Mouse (Mus musculus): ENCODE results near the gene Map3k12.

Map3k12 gene

DNA sequence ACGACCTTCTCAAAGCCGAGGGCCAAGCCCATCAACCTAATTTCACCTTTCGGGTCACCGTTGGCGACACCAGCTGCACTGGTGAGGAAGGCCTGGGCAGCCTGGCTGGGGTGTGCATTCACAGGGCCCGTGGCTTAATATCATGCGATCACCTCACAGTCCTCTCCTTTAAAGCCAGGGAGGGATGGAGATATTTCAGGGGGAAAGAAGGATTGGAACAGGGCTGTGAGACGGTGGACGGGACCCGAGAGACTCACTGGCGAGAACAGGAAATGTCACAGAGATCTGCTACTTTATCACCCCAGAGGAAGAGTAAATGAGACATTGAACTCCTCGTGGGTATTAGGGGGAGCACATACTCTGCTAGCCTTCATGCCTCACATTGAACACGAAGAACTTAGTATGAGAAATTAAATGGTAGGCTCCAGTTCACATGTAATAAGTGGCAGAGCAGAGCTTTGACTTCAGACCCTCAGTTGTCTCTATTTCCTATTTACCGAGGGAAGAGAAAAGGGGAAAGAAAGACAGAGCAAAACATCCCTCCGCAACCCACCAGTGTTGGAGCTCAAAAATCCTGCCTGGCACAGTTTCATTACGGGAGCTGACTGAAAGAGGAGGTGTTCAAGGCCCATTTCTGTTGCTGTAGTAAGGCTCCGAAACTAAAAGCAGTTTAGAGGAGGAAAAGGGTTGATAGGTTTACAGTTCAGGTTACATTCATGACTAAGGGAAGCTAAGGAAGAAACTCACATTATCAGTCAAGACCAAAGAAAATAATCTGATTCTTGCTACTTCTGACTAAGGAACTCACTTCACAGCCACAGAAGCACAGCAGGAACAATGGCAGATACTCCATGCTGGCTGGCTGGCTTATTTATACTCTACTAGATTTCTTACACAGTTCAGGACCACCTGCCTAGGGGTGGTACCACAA, 2.6 kb upstream of the Map3k12 start:
- no peak for DNase-seq (ENCODE audit: low spot score in 2 of 2)

DNA sequence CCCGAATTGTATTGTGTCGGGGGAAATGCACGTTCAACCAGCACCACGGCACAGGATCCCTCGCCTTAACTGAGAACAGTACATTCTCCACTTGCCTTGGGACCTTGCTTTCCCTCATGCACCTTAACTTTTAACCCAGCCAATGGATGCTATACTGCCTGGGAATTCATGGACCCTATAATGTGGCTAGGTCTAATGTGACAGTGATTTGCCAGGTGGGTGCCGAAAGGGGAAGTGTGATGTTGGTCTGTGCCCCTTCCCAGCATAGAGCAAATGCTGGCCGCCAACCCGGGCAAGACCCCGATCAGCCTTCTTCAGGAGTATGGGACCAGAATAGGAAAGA, 2.0 kb upstream of the Map3k12 start:
- no peak for DNase-seq (ENCODE audit: low spot score in 2 of 2)

DNA sequence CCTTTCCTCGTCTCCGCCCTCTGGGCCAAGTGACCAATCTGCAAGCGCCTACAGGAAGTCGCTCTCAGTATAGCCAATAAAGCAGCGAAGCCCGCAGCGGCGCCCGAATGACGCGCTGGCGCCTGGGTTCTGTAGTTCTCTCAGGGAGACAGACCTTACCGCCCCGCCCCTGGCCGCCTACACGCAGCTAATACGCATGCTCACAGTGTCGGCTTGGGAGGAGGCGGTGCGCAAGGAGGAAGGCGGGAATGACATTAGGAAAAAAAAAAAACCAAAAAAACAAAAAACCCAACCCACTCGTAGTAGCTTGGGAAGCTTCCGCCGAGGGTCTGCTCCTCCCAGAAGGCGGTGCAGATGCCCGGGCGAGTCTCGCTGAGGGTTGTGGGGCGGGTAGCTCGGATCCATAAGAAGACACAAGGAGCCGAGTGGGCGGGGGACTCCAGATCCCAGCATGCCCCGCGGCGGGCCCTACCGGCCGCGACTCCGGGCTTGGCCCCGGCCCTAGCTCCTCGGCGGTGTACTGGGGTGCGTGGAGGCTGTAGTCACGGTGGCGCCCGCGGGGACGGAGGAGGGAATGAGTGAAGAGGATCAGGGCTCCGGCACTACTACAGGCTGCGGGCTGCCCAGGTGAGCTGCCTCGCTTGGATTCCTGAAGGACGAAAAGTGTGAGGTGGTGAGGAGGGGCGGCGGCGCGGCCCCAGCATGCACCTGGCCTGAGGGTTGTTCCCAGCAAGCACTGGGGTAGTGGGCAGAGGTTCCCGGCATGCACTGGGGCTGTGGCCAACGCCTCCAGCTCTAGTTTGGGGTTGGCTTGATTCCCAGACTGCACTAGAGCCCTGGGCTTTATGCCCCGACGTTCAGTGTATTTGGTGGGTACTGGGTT, 1.4 kb upstream of the Map3k12 start, which contains the start of gene Tarbp2:
Gene Tarbp2, plus strand, starts transcription at position 217 of the 883 bp plus-strand sequence.
- peak; percentile 98 to 99 for DNase-seq (ENCODE audit: low spot score in 2 of 2)

DNA sequence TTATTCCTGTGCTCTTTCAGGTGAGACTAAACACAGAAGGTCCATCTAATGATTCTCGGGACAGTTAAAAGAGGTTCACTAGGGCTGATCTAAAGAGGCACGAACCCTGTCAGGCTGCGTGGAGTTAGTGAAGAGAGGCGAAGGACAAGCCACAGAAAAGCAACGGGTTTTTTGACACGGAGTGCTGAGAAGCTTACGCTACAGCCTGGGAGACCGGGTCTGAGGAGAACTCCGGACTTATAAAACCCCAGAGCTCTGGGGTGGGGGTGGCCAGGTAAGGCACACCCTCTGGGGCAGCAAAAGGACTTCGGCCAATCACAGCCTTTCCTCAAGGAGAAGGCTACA, 739 bp upstream of the Map3k12 start:
- no peak for DNase-seq (ENCODE audit: low spot score in 2 of 2)

DNA sequence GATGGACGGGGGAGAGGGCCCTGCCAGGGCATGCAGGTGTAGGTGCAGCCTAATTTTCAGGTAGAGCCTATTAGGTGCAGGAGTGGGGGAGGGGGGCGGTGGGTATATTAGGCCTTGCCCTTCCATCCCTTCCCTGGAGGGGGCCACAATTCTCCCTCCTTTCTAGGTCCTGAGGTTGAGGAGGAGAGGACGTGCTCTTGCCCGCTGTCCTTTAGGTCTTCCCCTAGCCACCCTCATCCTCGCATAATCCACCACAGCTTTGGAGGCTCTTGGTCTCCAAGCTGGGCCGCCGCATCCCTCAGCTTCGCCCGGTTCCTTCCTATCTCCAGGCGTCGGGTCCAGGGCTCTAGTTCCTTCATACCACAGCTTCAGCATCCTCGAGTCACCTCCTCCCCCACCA, 571 bp downstream of the Map3k12 start:
- no peak for DNase-seq (ENCODE audit: low spot score in 2 of 2)

DNA sequence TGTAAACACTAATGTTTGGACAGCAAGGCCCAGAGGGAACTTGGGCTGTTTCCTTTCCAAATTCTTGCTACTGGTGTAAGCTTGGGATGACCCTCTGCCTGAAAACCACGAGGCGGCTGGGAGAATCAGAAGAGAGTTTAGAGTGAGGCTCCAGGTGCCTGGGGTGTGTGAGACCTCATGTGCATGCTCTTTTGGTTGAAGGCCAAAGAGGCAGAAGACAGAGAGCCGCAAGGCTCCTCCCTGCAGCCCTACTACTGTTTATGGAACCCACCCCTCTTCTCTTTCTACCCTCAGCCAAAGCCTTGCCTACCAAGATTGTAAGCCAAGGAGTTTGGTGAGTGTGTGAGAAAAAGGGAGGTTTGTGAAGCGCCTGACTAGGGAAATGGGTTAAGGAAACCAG, 1.1 kb downstream of the Map3k12 start:
- no peak for DNase-seq (ENCODE audit: low spot score in 2 of 2)

DNA sequence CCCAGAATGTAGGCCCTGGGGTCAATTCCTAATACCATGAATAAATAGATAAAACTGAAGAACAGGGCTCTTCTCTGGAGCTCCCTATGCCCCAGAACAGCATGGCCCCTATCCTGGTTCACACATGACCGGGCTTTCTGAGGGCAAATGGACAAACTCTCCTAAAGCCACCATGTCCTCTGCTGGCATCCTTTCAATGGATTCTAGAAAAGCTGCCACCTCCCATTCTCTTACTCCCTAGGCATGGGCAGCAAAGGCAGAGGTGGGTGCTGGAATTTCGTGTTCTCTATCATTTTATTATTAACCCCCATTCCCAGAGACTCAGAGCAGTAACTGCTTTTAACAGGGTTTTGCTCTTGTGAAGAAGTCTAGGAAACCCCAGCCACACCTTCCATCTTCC, 1.6 kb downstream of the Map3k12 start:
- no peak for DNase-seq (ENCODE audit: low spot score in 2 of 2)

DNA sequence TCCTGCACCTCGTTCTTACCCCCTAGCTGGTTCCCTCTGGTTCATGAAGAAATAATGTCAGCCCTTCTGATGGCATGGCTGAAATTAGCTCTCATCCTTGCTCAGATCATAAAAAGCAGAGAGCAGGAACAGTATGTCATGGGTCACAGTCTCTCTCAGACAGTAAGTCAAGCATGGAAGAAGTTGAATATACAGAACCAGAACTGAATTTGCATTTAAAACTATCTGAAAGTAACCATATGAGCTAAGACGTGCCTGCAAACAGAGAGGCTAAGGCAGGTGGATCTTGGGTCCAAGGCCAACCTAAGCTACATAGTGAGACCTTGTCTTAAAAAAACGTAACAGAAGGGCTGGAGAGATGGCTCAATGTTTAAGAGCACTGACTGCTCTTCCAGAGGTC, 3.9 kb downstream of the Map3k12 start:
- no peak for DNase-seq (ENCODE audit: low spot score in 2 of 2)

DNA sequence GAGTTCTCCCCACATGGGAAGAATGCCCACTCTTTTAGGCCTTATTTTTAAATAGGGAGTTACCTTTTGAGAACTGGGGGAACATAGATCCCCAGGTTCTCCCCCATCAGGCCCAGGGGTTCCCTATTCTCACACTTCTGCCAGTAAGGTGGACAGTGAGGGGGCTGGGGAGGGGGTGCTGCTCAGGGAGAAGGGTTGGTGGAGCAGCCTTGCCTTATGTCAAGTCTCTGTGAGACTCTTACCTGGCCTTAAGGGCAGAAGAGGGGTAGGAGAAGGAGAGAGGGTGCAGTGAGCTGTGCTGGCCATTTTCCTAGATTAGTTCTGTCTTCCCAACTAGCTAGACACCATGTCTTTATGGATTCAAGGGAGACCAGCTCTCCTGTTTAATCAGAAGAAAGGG, 4.4 kb downstream of the Map3k12 start:
- no peak for DNase-seq (ENCODE audit: low spot score in 2 of 2)

DNA sequence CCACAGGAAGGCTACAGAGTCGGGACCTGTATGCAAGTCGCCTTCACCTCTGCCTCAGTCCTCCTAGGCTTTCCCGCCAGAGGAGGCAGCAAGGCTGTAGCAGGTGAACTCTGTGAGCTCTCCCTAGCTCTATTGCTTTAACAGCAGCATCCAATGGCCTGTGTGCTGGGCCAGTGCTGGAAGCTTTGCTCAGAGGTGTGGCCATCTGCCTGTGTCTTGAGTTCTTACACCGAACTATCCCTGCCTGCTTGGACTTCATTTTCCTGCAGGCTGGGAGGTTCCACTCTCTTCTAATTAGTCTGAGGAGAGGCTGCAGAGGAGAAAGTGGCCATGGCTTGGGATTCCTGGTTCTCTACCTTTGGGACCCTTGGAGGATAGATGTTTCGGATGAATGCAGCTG, 4.9 kb downstream of the Map3k12 start:
- no peak for DNase-seq (ENCODE audit: low spot score in 2 of 2)

DNA sequence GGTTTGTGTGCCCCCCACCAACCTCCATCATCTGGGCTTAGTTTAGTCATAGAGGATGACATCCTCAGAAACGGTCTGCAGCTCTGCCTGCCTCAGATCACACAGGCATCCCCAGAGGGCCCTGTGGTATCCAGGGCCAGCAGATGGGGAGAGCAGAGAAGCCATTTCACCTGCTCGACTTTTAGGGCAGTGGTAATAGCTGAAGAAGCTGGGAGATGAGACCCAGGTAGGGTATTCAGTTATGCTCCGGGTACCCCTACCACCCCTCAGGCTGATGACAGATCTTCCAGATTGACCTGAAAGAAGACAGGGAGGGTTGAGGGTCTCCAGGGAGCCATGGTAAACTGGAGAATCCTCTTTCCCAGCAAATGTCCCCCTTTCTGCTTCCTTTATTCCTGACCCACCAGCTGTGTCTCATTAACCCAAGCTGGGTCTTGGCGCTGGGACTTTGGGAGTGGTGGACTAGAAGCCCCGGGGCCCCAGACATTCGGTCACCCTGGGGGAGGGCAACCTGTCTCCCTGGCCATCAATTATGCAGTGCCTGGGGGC, 5.5 kb downstream of the Map3k12 start:
- no peak for DNase-seq (ENCODE audit: low spot score in 2 of 2)

DNA sequence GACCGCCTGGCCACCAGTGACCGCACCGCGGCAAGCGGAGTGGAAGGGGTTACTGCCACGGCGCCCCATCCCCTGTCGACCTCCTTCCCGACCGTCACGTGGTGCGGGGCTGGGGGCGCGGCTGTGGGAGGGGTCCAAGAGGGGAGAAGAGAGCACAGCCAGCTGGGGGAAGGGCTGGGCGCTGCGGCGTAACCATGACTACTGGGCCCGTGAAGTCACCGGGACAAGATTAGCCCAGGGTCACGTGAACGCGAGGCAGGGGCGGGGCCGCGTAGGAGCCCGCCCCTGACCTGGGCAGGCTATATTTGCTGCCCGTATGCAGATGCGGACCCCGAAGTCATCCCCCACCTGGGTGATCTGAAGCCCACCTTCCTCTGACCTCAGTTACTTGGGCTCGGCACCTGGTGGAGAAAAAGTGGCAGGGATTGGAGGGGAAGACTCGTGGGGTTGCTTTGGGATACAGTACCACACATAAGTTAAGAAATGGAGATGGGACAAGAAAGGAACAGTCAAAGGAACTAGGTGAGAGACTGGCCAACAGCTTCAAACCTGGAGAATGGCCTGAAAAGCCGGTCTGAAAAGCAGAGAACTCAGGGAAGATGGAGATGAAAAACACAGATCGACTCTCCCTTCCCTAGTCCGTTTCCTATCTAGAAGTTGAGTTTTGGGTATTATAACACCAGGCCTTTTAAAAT, 6.1 kb downstream of the Map3k12 start:
- DNase-seq (ENCODE audit: low spot score in 2 of 2), result peak; percentile 47 to 84

DNA sequence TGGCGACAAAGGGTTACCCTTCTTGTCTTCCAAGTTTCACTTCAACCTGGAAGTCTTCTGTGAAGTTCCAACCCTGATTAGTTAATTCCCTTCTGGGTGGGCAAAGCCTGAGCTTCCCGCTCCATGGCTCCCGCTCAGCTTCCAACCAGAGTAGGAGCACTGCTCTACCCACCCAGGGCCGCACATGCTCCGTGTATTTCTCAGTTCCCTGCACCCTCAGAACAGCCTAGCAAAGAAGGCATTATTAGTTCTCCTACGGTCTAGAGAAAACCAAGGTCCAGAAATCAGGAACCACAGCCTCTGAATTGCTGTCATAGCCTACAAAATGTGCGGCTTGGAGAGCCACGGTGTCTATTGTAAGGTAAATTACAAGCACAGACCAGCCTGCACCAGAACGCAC, 6.8 kb downstream of the Map3k12 start:
- no peak for DNase-seq (ENCODE audit: low spot score in 2 of 2)

DNA sequence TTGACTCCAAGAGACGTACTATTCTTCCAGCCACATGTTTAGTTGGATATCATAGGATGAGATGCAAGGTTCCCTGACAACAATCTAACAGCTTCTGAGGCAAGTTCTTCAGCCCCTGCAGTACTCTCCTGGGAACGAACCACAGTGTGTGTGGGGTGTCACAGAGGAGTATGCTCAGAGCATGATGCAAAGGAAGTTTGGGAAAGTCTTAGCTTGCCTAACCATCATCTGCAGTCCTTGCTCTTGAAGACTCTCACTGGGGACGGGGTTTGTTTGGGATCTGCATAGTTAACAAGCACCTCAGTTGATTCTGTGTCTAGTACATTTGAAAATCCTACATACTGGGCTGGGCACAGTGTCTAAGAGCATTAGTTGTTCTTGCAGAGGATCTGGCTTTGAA, 8.5 kb downstream of the Map3k12 start:
- DNase-seq (ENCODE audit: low spot score in 2 of 2), result no peak

DNA sequence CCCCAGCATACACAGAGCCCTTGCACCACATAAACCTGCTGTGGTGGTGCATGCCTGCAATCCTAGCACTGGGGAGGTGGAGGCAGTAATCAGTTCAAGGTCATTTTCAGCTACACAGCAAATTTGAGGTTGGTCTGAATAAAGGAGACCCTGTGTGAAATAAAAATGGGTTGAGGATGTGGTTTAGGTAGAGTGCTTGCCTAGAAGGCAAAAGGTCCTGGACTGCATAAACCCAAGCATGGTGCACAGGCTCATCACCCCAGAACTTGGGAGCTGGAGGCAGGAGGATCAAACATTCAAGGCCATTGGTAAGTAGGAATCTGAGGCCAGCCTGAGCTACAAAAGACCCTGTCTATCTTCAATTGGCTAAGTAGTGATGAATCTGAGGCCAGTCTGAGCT, 9.3 kb downstream of the Map3k12 start:
- no peak for DNase-seq (ENCODE audit: low spot score in 2 of 2)

DNA sequence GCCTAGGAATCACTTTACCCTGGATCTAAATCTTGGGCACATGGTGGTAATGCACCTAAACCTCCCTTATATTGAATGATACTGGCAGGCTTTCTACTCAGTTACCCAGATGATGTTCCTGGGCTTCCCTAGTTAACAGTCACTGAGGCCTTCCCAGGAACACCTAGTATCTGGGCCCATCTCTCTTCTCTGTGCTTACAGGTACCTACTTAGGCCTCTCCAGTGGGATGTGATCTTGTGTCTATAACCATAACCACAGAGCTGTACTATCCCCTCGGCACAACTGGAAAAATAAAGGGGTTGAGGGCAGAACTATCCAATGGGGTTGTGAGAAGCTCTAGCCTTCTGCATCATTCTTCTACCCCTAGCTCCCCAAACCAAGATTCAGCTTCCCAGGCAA, 10.0 kb downstream of the Map3k12 start:
- no peak for DNase-seq (ENCODE audit: low spot score in 2 of 2)

DNA sequence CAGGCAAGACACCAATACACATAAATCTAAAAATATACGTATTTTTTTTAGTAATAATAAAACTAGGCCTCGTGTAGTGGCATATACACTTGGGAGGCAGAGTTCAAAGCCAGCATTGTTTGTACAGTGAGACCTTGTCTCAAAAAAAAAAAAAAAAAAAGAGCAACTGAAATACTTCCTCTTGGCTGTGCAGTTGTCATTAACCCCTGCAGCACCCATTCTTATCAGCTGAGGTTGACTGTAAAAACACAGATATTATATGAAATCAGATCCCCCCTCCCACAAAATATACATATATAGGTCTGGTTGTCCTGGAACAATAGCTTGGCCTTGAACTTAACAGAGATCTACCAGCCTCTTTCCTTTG, 10.4 kb downstream of the Map3k12 start:
- no peak for DNase-seq (ENCODE audit: low spot score in 2 of 2)

DNA sequence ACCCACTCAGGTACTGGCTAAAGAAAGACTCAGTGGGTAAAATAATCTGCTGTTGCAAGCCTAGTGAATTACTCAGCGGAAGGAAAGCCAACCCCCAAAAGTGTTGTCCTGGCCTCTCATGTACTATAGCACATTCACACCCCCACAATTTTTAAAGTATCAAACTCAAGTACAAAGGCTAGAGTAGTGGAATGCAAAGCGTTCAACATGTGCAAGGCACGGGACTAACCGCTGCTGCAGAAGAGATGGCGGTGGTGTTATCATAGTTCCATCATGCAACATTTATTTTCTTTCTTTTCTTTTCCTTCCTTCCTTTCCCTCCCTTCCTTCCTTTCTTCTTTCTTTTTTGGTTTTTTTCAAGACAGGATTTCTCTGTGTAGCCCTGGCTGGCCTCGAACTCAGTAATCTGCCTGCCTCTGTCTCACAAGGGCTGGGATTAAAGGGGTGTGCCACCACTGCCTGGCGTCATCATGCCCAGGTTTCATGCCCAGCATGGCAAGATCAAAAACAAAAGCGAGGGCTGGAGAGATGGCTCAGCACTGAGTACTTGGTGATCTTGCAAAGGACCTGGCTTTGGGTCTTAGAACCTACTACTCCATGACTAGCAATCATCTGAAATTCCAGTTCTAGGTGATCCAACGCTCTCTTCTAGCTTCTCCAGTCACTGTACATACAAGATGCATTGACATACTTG, 10.9 kb downstream of the Map3k12 start:
- no peak for DNase-seq (ENCODE audit: low spot score in 2 of 2)

DNA sequence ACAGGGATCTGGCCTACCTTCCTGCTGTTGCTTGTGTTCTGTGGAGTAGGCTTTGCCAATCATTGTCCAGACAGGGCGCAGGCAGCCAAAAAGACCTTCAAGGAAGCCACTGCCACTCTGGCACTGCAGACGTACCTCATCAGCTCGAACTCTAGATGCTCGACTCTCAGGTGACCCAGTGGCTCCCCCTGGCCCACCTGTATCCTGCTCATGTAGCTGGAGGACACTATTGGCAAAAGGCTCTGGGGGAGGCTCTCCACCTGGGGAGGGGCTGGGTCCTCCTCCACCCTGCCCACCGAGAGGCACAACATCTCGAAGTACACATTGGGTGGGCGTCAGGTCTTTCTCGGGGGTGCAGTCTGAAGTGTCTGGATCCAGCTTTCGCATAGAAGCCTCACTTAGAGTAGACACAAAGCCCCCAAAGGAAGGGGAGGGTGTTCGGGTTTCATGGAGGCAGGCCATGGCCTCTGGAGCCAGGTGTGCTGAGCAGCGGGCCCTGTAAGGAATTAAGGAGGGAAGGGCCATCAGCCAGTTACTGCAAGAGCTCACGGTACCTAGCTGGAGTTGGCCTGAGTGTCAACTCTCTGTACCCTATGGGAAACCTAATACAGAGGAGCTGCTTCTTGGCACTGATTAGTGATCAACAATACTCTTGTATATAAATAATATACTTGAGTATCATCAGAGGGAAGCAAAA, 11.6 kb downstream of the Map3k12 start:
- DNase-seq (ENCODE audit: low spot score in 2 of 2), result no peak

DNA sequence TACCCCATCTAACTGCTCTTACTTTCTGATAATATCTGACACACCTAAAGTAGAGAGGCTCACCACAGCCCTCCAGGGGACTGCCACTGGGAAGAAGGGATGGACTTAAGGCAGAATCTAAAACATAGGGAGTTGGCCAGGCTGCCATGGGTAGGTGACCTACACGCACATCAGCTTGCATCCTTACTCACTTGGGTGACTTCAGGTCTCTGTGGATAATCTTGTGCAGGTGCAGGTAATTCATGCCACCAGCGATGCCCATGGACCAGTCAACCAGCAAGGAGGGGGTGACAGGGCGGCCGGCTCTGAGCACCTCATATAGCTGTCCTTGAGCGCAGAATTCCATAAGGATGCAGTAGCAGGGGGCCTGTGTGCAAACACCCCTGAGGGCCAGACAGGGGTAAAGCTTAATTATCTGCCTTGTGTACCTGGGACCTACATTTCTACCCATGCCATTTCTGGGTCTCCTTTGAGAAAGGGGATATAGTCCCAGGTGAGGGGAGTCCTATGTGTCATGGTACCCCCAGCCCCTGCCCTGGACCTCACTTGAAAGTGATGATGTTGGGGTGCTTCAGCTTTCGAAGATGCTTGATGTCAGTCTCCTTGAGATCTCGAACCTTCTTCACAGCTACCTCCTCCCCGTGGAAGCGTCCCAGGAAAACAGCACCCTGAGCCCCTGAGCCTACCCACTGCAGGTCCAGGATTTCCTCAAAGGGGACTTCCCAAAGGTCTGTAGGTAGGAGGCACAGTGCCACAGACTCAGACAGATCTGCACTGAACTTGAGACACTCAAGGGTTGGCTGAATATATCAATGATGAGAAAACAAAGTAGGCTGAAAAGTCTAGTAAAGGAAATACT, 12.7 kb downstream of the Map3k12 start:
- no peak for DNase-seq (ENCODE audit: low spot score in 2 of 2)
